Mouse (Mus musculus) limb, embryonic 10.5 days (tissue): ENCODE measurements around the gene Foxi1. TPM values are rescaled to one million over a fixed set of nuclear protein-coding genes. Genes with fewer than 3 reads are reported as not detected.
A peak's percentile ranks its signal among the peaks of the same experiment; 100 is the strongest.

Experiments used
- DNase-seq: peaks from one replicate; pipeline ENCODE4 v3.0.0-alpha.2; 2017; ENCODE audit warnings: low spot score
- H3K27ac ChIP-seq: fragments of 300-500 bp; sonication (generic); 2 replicates; pipeline ENCODE4 v1.5.1; 2016; ENCODE audit warnings: mild to moderate bottlenecking
- H3K27me3 ChIP-seq: fragments of 300-500 bp; sonication (generic); 2 replicates; pipeline ENCODE4 v1.6.1; 2016; ENCODE audit warnings: low read depth, mild to moderate bottlenecking; ENCODE audit not compliant: poor library complexity, severe bottlenecking
- H3K36me3 ChIP-seq: fragments of 300-500 bp; sonication (generic); 2 replicates; pipeline ENCODE4 v1.6.1; 2016; ENCODE audit warnings: mild to moderate bottlenecking, moderate library complexity
- H3K4me1 ChIP-seq: fragments of 300-500 bp; sonication (generic); 2 replicates; pipeline ENCODE4 v1.6.1; 2016
- H3K4me3 ChIP-seq: fragments of 300-500 bp; sonication (generic); 2 replicates; pipeline ENCODE4 v1.5.1; 2016; ENCODE audit warnings: mild to moderate bottlenecking, moderate library complexity
- H3K9me3 ChIP-seq: fragments of 300-500 bp; sonication (generic); replicated peaks from 2 replicates; pipeline ENCODE4 v1.6.1; 2016; ENCODE audit warnings: mild to moderate bottlenecking
- WGBS: fragments of 180-500 bp; shearing (Covaris S2); methylation state at CpG from one replicate; pipeline ENCODE4 v1.1.7; 2016; 5-methylcytosine and 5-hydroxymethylcytosine counted together
- polyA plus RNA-seq: library from polyadenylated mRNA; unstranded; fragments of >200 nt; fragmentation: Nextera tagmentation; extraction: Ambion mirVana; gene quantifications from 2 replicates; pipeline ENCODE4 v1.2.1, GENCODE M21; 2016

Foxi1 gene
- polyA plus RNA-seq, 1 experiment from 2014 or later, result not detected

GRCm38 (mm10) chr11:34193658-34194057 is 14.2 kb downstream of the Foxi1 start:
- no peak for DNase-seq

GRCm38 (mm10) chr11:34184266-34184665 is 23.6 kb downstream of the Foxi1 start:
- 84% methylated on average over 2 of the region's 2 CpGs for WGBS
- Histone ChIP-seq H3K27me3 (no peaks in the 10 kb centered on the region), H3K9me3 (no peaks in the 10 kb centered on the region), H3K27ac (no peak overlapping the region), H3K4me3 (no peak overlapping the region), H3K36me3 (no peaks in the 10 kb centered on the region), H3K4me1 (no peaks in the 10 kb centered on the region)
- DNase-seq, result no peak

More at GRCm38 (mm10) chr11:34193658-34194057, 14.2 kb downstream of the Foxi1 start:
- Histone ChIP-seq H3K4me1 (no peaks in the 10 kb centered on the region), H3K36me3 (no peaks in the 10 kb centered on the region), H3K27ac (no peak overlapping the region), H3K9me3 (no peaks in the 10 kb centered on the region), H3K4me3 (no peak overlapping the region), H3K27me3 (no peaks in the 10 kb centered on the region)
- WGBS, result 34% methylated on average over 3 of the region's 3 CpGs

- 71% methylated on average over 8 of the region's 8 CpGs for WGBS
- H3K27ac ChIP-seq, result no peak overlapping the region
- no peaks in the 10 kb centered on the region for H3K36me3 ChIP-seq
Measured at GRCm38 (mm10) chr11:34181214-34182117, 26.4 kb downstream of the Foxi1 start.

GRCm38 (mm10) chr11:34178752-34179151 is 29.1 kb downstream of the Foxi1 start:
- DNase-seq, result no peak
- no peaks in the 10 kb centered on the region for H3K4me1 ChIP-seq
- no peaks in the 10 kb centered on the region for H3K27me3 ChIP-seq
- H3K9me3 ChIP-seq, result no peaks in the 10 kb centered on the region
- WGBS, result 85% methylated on average over 2 of the region's 2 CpGs
- no peak overlapping the region for H3K27ac ChIP-seq
- no peak overlapping the region for H3K4me3 ChIP-seq
- H3K36me3 ChIP-seq, result no peaks in the 10 kb centered on the region

More at GRCm38 (mm10) chr11:34181214-34182117, 26.4 kb downstream of the Foxi1 start:
- Histone ChIP-seq H3K4me1 (no peaks in the 10 kb centered on the region), H3K27me3 (no peaks in the 10 kb centered on the region), H3K9me3 (no peaks in the 10 kb centered on the region), H3K4me3 (no peak overlapping the region)
- no peak for DNase-seq

GRCm38 (mm10) chr11:34176371-34176770 is 31.5 kb downstream of the Foxi1 start:
- Histone ChIP-seq H3K36me3 (no peaks in the 10 kb centered on the region), H3K9me3 (no peaks in the 10 kb centered on the region), H3K4me1 (no peaks in the 10 kb centered on the region), H3K27ac (no peak overlapping the region), H3K27me3 (no peaks in the 10 kb centered on the region), H3K4me3 (no peak overlapping the region)
- 83% methylated on average over 1 of the region's 1 CpGs for WGBS
- no peak for DNase-seq

- Histone ChIP-seq H3K4me3 (no peak overlapping the region), H3K9me3 (no peaks in the 10 kb centered on the region), H3K27me3 (no peaks in the 10 kb centered on the region), H3K4me1 (peaks cover 11% of the 10 kb centered on the region), H3K36me3 (no peaks in the 10 kb centered on the region), H3K27ac (no peak overlapping the region)
- WGBS, result 88% methylated on average over 1 of the region's 1 CpGs
- DNase-seq, result no peak
Measured at GRCm38 (mm10) chr11:34171221-34171620, 36.7 kb downstream of the Foxi1 start.

- H3K9me3 ChIP-seq, result no peaks in the 10 kb centered on the region
- H3K27ac ChIP-seq, result peak overlapping the region; percentile 37; the same call in 1 of the 2 replicates
- H3K4me1 ChIP-seq, result peaks cover 11% of the 10 kb centered on the region
- H3K36me3 ChIP-seq, result no peaks in the 10 kb centered on the region
- WGBS, result 50% methylated on average over 5 of the region's 5 CpGs
- H3K4me3 ChIP-seq, result no peak overlapping the region
- H3K27me3 ChIP-seq, result no peaks in the 10 kb centered on the region
- no peak for DNase-seq
Measured at GRCm38 (mm10) chr11:34169464-34169894, 38.4 kb downstream of the Foxi1 start.

GRCm38 (mm10) chr11:34166392-34166791 is 41.5 kb downstream of the Foxi1 start:
- Histone ChIP-seq H3K27me3 (no peaks in the 10 kb centered on the region), H3K36me3 (no peaks in the 10 kb centered on the region), H3K9me3 (no peaks in the 10 kb centered on the region; the same call in 1 of the 2 replicates), H3K4me3 (no peak overlapping the region), H3K27ac (no peak overlapping the region), H3K4me1 (peaks cover 11% of the 10 kb centered on the region)
- WGBS, result 64% methylated on average over 4 of the region's 4 CpGs
- DNase-seq, result no peak

- H3K4me3 ChIP-seq, result no peak overlapping the region
- no peak overlapping the region for H3K27ac ChIP-seq
- peaks cover 11% of the 10 kb centered on the region for H3K4me1 ChIP-seq
- 95% methylated on average over 11 of the region's 11 CpGs for WGBS
- DNase-seq, result no peak
- H3K36me3 ChIP-seq, result no peaks in the 10 kb centered on the region
- H3K9me3 ChIP-seq, result no peaks in the 10 kb centered on the region; the same call in 1 of the 2 replicates
- no peaks in the 10 kb centered on the region for H3K27me3 ChIP-seq
Measured at GRCm38 (mm10) chr11:34165278-34165677, 42.6 kb downstream of the Foxi1 start.

- no peak for DNase-seq
- WGBS, result 91% methylated on average over 9 of the region's 9 CpGs
- H3K4me3 ChIP-seq, result no peak overlapping the region
- H3K27me3 ChIP-seq, result no peaks in the 10 kb centered on the region
- H3K9me3 ChIP-seq, result no peaks in the 10 kb centered on the region; the same call in 1 of the 2 replicates
- H3K36me3 ChIP-seq, result no peaks in the 10 kb centered on the region
- H3K27ac ChIP-seq, result no peak overlapping the region
- H3K4me1 ChIP-seq, result no peaks in the 10 kb centered on the region
Measured at GRCm38 (mm10) chr11:34158916-34159315, 49.0 kb downstream of the Foxi1 start.

- H3K4me3 ChIP-seq, result no peak overlapping the region
- H3K36me3 ChIP-seq, result no peaks in the 10 kb centered on the region
- no peaks in the 10 kb centered on the region for H3K9me3 ChIP-seq
- no peaks in the 10 kb centered on the region for H3K4me1 ChIP-seq
- no peak overlapping the region for H3K27ac ChIP-seq
- DNase-seq, result no peak
- WGBS, result 74% methylated on average over 7 of the region's 7 CpGs
- no peaks in the 10 kb centered on the region for H3K27me3 ChIP-seq
Measured at GRCm38 (mm10) chr11:34155235-34155634, 52.7 kb downstream of the Foxi1 start.
